Mouse (Mus musculus): ENCODE measurements around the gene Tmem145. TPM values are rescaled to one million over a fixed set of nuclear protein-coding genes. Genes with fewer than 3 reads are reported as not detected.
A peak's percentile ranks its signal among the peaks of the same experiment; 100 is the strongest.
"Not testable (repeated sequence)": the region's sequence is repeated elsewhere in the genome, so short reads cannot be mapped to it uniquely, and the experiment has no call there.

Gene Tmem145
- polyA plus RNA-seq, 1 experiment from 2014 or later = 7.2 TPM

DNA sequence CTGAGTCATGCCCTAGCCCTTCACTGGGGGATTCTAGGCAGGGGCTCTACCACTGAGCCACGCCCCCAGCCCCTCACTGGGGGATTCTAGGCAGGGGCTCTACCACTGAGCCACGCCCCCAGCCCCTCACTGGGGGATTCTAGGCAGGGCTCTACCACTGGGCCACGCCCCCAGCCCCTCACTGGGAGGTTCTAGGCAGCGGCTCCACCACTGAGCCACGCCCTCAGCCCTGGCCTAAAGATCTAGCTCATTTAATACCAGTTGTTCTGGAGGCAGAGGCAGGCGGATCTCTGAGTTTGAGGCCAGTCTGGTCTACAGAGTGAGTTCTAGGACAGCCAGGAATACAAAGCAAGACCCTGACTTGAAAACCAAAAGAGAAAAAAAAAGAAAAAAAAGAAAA lies 19.5 kb downstream of the Tmem145 start:
- H3K36me3 ChIP-seq (ENCODE audit: control insufficient read depth, insufficient read depth, low read length); DNase-seq (ENCODE audit: low spot score, missing footprints); H3K9me3 ChIP-seq (ENCODE audit: control insufficient read depth, low read length); H3K4me3 ChIP-seq (ENCODE audit: low read depth, low read length); ATAC-seq (ENCODE audit: low FRiP score); H3K4me2 ChIP-seq; H3K27ac ChIP-seq (ENCODE audit: low read depth, low read length); H3K27me3 ChIP-seq (ENCODE audit: control insufficient read depth, insufficient read depth, low read length); H3K9ac ChIP-seq (ENCODE audit: low read length): not testable (repeated sequence)
- peaks cover 10% of the 10 kb centered on the region for H3K4me1 ChIP-seq (ENCODE audit: control insufficient read depth, insufficient read depth, low read length)
- WGBS = 91% methylated on average over 5 of the region's 6 CpGs

DNA sequence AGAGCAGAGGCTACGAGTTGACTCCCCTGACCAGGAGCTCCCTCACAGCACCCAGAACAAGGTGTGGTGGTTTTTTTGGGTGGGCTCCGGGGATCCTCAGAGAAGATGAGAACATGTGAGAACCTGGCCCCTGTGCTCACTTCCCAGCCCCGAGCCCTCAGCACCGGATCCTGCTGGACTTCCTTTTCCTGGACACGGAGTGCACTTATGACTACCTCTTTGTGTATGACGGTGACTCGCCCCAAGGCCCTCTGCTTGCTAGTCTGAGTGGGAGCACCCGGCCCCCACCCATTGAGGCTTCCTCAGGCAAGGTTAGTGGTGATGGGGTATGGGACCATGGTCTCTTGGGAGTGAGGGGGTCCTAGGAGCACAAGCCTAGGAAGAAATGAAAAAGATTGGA lies 20.3 kb downstream of the Tmem145 start:
- no peak overlapping the region for H3K9ac ChIP-seq (ENCODE audit: low read length)
- no peaks in the 10 kb centered on the region for H3K9me3 ChIP-seq (ENCODE audit: control insufficient read depth, low read length)
- peaks cover 10% of the 10 kb centered on the region for H3K4me1 ChIP-seq (ENCODE audit: control insufficient read depth, insufficient read depth, low read length)
- DNase-seq (ENCODE audit: low spot score, missing footprints) (no peak), ATAC-seq (ENCODE audit: low FRiP score) (no peak)
- no peak overlapping the region for H3K4me2 ChIP-seq
- peaks cover 3% of the 10 kb centered on the region for H3K36me3 ChIP-seq (ENCODE audit: control insufficient read depth, insufficient read depth, low read length)
- no peak overlapping the region for H3K27ac ChIP-seq (ENCODE audit: low read depth, low read length)
- WGBS = 94% methylated on average over 8 of the region's 8 CpGs
- no peaks in the 10 kb centered on the region for H3K27me3 ChIP-seq (ENCODE audit: control insufficient read depth, insufficient read depth, low read length)
- H3K4me3 ChIP-seq (ENCODE audit: low read depth, low read length) = no peak overlapping the region

DNA sequence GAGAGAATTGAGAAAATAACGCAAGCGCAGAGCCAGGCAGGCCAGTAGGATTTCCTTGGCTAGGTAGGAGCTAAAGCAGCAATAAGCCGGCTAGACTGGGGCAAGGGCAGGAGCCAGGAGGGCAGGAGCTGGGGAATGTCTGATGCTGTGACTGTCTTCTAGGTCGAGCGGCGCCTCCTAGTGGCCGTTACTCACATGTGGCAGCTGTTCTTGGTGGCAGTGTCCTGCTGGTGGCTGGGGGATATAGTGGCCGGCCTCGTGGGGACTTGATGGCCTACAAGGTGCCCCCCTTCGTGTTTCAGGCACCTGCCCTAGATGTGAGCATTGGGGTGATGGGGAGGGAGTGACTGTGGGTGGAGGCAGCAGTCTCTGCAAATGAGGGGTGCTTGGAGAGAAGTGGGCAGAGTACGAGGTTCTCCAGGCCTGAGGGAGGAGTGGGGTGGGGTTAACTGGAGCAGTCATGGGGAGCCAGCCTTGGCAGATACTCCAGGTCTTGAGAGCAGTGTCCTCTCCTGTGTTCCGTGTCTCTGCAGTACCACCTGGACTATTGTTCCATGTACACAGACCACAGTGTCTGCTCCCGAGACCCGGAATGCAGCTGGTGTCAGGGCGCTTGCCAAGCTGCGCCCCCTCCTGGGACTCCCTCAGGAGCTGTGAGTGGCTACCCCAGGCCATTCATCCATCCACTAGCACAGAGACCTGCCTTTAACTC lies 27.8 kb downstream of the Tmem145 start:
- WGBS = 41% methylated on average over 16 of the region's 16 CpGs
- H3K9ac ChIP-seq (ENCODE audit: low read length) = no peak overlapping the region

DNA sequence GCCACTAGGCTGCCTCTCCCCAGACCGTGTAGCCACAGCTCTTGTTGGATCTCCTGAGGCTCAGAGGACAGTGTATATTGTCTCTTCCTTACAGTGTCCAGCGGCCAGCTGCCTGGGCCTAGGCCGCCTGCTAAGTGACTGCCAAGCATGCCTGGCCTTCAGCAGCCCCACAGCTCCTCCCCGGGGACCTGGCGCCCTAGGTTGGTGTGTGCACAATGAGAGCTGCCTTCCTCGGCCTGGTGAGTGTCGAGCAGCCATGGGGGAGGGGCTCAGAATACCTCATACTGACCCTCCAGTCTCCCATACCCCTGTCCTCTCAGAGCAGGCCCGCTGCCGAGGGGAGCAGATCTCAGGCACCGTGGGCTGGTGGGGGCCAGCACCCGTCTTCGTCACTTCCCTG lies 28.6 kb downstream of the Tmem145 start:
- no peak overlapping the region for H3K27ac ChIP-seq (ENCODE audit: low read depth, low read length)
- DNase-seq (ENCODE audit: low spot score, missing footprints) (no peak), ATAC-seq (ENCODE audit: low FRiP score) (0 out of 2 replicates have a peak, but pooled peaks have one; percentile 19)
- no peak overlapping the region for H3K4me2 ChIP-seq
- no peaks in the 10 kb centered on the region for H3K27me3 ChIP-seq (ENCODE audit: control insufficient read depth, insufficient read depth, low read length)
- 84% methylated on average over 12 of the region's 12 CpGs for WGBS
- H3K4me3 ChIP-seq (ENCODE audit: low read depth, low read length) = no peak overlapping the region
- H3K9me3 ChIP-seq (ENCODE audit: control insufficient read depth, low read length) = no peaks in the 10 kb centered on the region
- no peaks in the 10 kb centered on the region for H3K4me1 ChIP-seq (ENCODE audit: control insufficient read depth, insufficient read depth, low read length)
- H3K36me3 ChIP-seq (ENCODE audit: control insufficient read depth, insufficient read depth, low read length) = peaks cover 11% of the 10 kb centered on the region
- no peak overlapping the region for H3K9ac ChIP-seq (ENCODE audit: low read length)

More for the DNA sequence above, 27.8 kb downstream of the Tmem145 start:
- Histone ChIP-seq H3K4me3 (ENCODE audit: low read depth, low read length) (no peak overlapping the region), H3K27ac (ENCODE audit: low read depth, low read length) (no peak overlapping the region), H3K4me1 (ENCODE audit: control insufficient read depth, insufficient read depth, low read length) (no peaks in the 10 kb centered on the region), H3K9me3 (ENCODE audit: control insufficient read depth, low read length) (no peaks in the 10 kb centered on the region), H3K4me2 (no peak overlapping the region), H3K27me3 (ENCODE audit: control insufficient read depth, insufficient read depth, low read length) (no peaks in the 10 kb centered on the region), H3K36me3 (ENCODE audit: control insufficient read depth, insufficient read depth, low read length) (peaks cover 11% of the 10 kb centered on the region)
- ATAC-seq (ENCODE audit: low FRiP score) = peak; percentile 72
- DNase-seq (ENCODE audit: low spot score, missing footprints) = peak; percentile 93

DNA sequence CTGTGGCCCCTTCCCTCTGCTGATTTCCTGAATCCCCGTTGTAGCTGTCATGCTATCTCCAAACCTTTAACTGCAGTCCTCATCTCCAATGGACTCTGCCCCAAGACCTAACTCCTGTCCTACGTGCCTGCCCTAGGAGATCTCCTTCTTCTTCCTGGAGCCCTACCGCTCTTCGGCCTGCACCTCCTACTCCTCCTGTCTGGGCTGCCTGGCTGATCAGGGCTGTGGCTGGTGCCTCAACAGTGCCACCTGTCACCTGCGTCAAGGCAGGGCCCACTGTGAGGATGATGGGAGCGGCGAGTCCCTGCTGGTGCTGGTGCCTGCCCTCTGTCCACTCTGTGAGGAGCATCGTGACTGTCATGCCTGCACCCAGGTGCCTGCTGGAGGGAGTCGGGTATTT lies 33.4 kb downstream of the Tmem145 start:
- Histone ChIP-seq H3K27me3 (ENCODE audit: control insufficient read depth, insufficient read depth, low read length) (no peaks in the 10 kb centered on the region), H3K9me3 (ENCODE audit: control insufficient read depth, low read length) (no peaks in the 10 kb centered on the region), H3K4me1 (ENCODE audit: control insufficient read depth, insufficient read depth, low read length) (no peaks in the 10 kb centered on the region), H3K4me3 (ENCODE audit: low read depth, low read length) (no peak overlapping the region), H3K36me3 (ENCODE audit: control insufficient read depth, insufficient read depth, low read length) (peaks cover 8% of the 10 kb centered on the region), H3K9ac (ENCODE audit: low read length) (no peak overlapping the region), H3K27ac (ENCODE audit: low read depth, low read length) (no peak overlapping the region), H3K4me2 (no peak overlapping the region)
- no peak for ATAC-seq (ENCODE audit: low FRiP score)
- 87% methylated on average over 9 of the region's 9 CpGs for WGBS
- DNase-seq (ENCODE audit: low spot score, missing footprints) = no peak

DNA sequence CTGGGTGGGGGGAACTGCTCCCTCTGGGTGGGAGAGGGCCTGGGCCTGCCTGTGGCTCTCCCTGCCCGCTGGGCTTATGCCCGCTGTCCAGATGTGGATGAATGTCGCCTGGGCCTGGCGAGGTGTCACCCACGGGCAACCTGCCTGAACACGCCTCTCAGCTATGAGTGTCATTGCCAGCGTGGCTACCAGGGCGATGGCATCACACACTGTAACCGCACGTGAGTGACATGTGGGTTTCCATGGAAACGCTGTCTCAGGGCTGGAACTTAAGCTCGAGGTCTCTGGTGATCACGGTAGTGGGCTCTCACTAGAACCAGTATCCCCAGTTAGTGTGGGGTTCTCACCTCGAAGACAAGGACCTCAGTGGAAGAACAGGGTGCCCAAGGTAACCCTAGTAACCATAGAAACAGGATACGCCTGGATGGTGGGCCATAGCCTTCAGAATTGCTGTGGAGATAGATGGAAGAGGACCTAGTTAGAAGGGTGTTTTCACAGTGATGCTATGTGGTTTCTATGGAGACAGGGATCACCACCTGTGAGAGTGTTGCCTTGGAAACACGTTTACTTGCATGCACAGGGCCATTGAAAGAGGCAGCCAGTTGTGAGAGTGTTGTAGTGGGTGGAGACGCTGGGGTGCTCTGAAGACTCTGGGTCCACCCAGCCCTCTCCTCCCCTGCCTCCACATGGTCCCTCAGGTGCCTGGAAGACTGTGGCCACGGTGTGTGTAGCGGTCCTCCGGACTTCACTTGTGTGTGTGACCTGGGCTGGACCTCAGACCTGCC lies 35.3 kb downstream of the Tmem145 start:
- Histone ChIP-seq H3K36me3 (ENCODE audit: control insufficient read depth, insufficient read depth, low read length) (peaks cover 5% of the 10 kb centered on the region), H3K4me2 (no peak overlapping the region), H3K9me3 (ENCODE audit: control insufficient read depth, low read length) (no peaks in the 10 kb centered on the region), H3K4me1 (ENCODE audit: control insufficient read depth, insufficient read depth, low read length) (no peaks in the 10 kb centered on the region), H3K4me3 (ENCODE audit: low read depth, low read length) (no peak overlapping the region), H3K27me3 (ENCODE audit: control insufficient read depth, insufficient read depth, low read length) (no peaks in the 10 kb centered on the region), H3K9ac (ENCODE audit: low read length) (no peak overlapping the region), H3K27ac (ENCODE audit: low read depth, low read length) (no peak overlapping the region)
- DNase-seq (ENCODE audit: low spot score, missing footprints) (no peak), ATAC-seq (ENCODE audit: low FRiP score) (no peak)
- 78% methylated on average over 20 of the region's 20 CpGs for WGBS

DNA sequence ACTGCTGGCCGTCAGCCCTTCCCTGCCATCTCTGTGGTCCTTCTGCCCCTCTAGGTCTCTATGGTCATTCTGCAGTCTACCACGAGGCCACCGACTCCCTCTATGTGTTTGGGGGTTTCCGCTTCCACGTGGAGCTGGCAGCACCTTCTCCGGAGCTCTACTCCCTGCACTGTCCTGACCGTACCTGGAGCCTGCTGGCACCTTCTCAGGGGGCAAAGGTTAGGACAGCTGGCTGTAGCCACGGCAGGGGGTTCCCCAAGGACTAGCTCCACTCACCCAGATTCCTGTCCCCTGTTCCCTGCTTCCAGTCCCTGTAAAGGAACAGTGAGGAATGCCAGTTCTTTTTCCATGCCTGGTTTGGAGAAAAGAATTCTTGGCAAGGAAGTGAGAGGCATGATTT lies 43.0 kb downstream of the Tmem145 start:
- H3K27ac ChIP-seq (ENCODE audit: low read depth, low read length) = no peak overlapping the region
- no peaks in the 10 kb centered on the region for H3K4me1 ChIP-seq (ENCODE audit: control insufficient read depth, insufficient read depth, low read length)
- H3K9me3 ChIP-seq (ENCODE audit: control insufficient read depth, low read length) = no peaks in the 10 kb centered on the region; the same call in 1 of the 2 replicates
- DNase-seq (ENCODE audit: low spot score, missing footprints) (no peak), ATAC-seq (ENCODE audit: low FRiP score) (no peak)
- no peak overlapping the region for H3K4me3 ChIP-seq (ENCODE audit: low read depth, low read length)
- H3K4me2 ChIP-seq = no peak overlapping the region
- no peak overlapping the region for H3K9ac ChIP-seq (ENCODE audit: low read length)
- peaks cover 24% of the 10 kb centered on the region for H3K36me3 ChIP-seq (ENCODE audit: control insufficient read depth, insufficient read depth, low read length)
- H3K27me3 ChIP-seq (ENCODE audit: control insufficient read depth, insufficient read depth, low read length) = no peaks in the 10 kb centered on the region
- WGBS = 83% methylated on average over 8 of the region's 8 CpGs

DNA sequence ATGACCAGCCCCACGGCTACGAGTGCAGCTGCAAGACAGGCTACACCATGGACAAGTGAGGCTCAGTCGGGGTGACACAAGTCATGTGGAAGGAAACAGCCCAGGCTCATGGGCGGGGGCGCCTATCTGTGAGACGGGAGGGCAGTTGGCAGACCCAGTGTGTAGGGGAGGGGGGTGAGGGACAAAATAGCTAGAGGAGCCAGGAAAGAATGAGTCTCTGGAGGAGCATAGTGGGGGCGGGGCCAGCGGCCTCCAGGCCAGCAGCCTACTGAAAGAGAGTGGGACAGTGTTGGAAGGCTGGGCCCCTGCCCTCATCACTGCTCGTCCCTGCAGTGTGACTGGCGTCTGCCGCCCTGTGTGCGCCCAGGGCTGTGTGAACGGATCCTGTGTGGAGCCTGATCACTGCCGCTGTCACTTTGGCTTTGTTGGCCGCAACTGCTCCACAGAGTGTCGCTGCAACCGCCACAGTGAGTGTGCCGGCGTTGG lies 52.9 kb downstream of the Tmem145 start:
- Histone ChIP-seq H3K9me3 (ENCODE audit: control insufficient read depth, low read length) (no peaks in the 10 kb centered on the region), H3K27me3 (ENCODE audit: control insufficient read depth, insufficient read depth, low read length) (no peaks in the 10 kb centered on the region), H3K4me3 (ENCODE audit: low read depth, low read length) (no peak overlapping the region), H3K27ac (ENCODE audit: low read depth, low read length) (no peak overlapping the region), H3K36me3 (ENCODE audit: control insufficient read depth, insufficient read depth, low read length) (peaks cover 5% of the 10 kb centered on the region), H3K9ac (ENCODE audit: low read length) (no peak overlapping the region), H3K4me2 (no peak overlapping the region), H3K4me1 (ENCODE audit: control insufficient read depth, insufficient read depth, low read length) (no peaks in the 10 kb centered on the region)
- 80% methylated on average over 19 of the region's 19 CpGs for WGBS
- DNase-seq (ENCODE audit: low spot score, missing footprints) = no peak
- peak; percentile 49; the same call in 1 of the 2 replicates for ATAC-seq (ENCODE audit: low FRiP score)

DNA sequence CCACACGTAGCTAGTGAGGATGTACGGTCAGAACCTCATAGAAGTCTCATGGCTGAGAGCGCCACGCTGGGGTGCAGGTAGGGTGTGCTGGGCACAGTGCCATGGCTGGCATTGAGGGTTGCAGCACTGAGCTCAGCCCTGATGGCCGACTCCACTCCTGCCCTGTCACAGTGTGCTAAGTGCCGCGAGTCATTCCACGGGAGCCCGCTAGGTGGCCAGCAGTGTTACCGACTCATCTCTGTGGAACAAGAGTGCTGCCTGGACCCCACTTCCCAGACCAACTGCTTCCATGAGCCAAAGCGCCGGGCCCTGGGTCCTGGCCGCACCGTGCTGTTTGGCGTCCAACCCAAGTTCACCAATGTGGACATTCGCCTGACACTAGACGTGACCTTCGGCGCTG lies 57.2 kb downstream of the Tmem145 start:
- Histone ChIP-seq H3K4me1 (ENCODE audit: control insufficient read depth, insufficient read depth, low read length) (peaks cover 14% of the 10 kb centered on the region), H3K36me3 (ENCODE audit: control insufficient read depth, insufficient read depth, low read length) (peaks cover 2% of the 10 kb centered on the region; the same call in 1 of the 2 replicates), H3K4me2 (no peak overlapping the region), H3K9me3 (ENCODE audit: control insufficient read depth, low read length) (no peaks in the 10 kb centered on the region), H3K4me3 (ENCODE audit: low read depth, low read length) (no peak overlapping the region), H3K27ac (ENCODE audit: low read depth, low read length) (no peak overlapping the region), H3K27me3 (ENCODE audit: control insufficient read depth, insufficient read depth, low read length) (peaks cover 13% of the 10 kb centered on the region), H3K9ac (ENCODE audit: low read length) (no peak overlapping the region)
- no peak for ATAC-seq (ENCODE audit: low FRiP score)
- WGBS = 88% methylated on average over 19 of the region's 19 CpGs
- no peak for DNase-seq (ENCODE audit: low spot score, missing footprints)
